Mouse (Mus musculus) megakaryocyte, adult 5-6 weeks (primary cell): ENCODE data around the gene Nolc1. TPM values are rescaled to one million over a fixed set of nuclear protein-coding genes. Genes with fewer than 3 reads are reported as not detected.
A peak's percentile ranks its signal among the peaks of the same experiment; 100 is the strongest.

Experiments used
- ATAC-seq: 2 replicates; pipeline ENCODE4 v1.8.0; 2016; ENCODE audit warnings: mild to moderate bottlenecking, inconsistent platforms; ENCODE audit not compliant: poor library complexity, severe bottlenecking
- total RNA-seq, 2 experiments: library from RNA; stranded (forward) in 1 of 2; stranded (reverse) in 1 of 2; fragments of 153-499, 151-499 nt in 1 of 2; fragments of 221-1000, 200-1000 nt in 1 of 2; gene quantifications; 2 replicates each; pipeline versions ENCODE4 v1.2.3 to v1.2.4; 2015 to 2017

The Nolc1 gene
- total RNA-seq (2015) = 16.4 and 19.7 TPM in 2 replicates
- total RNA-seq (2017) = 36.8 and 47.6 TPM in 2 replicates

DNA sequence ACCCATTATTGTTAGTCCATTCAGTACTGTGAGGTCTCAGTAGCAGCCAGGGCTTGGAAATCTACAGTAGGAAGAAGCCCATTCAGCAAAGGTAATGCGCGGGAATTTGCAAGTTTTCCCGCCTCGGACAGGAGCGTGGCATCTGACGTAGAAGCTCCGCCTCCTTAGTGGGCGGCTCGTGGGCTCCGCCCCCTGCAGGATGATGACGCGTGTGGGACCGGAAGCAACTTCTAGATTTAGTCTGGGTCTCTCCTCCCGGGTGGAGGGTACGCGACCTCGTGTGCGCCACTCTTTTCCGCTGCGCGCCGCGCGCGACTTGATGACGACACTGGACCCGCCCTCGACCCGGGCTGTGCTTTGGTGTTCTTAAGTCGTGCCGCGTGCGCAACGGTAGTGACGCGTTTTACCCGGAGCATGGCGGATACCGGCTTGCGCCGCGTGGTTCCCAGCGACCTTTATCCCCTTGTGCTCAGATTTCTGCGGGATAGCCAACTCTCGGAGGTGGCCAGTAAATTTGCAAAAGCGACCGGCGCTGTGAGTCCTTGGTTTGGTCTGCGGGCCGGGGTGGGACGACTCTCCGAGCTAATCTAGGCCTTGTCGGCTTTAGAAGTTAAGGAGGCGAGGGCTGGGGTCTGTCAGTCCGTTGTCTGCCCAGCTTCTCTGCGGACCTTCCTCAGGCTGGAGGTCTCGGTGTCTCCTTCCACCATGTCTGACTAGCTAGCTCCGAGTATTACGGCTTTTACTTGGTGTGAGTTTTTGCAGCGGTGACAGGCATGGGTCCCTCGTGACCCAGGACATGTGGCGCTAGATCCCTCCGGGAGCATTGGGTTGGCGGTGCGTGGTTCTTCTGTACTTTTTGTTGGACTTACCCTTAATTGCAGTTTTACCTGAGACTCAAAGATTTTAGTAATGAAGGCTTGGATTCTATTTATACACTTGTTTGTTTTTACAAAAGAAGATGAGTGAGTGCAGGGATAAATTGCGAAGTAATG lies at the start of gene Nolc1:
Nolc1 (plus strand) TSS at position 248 of the 992 bp plus-strand sequence.
- ATAC-seq = peak; percentile 97

DNA sequence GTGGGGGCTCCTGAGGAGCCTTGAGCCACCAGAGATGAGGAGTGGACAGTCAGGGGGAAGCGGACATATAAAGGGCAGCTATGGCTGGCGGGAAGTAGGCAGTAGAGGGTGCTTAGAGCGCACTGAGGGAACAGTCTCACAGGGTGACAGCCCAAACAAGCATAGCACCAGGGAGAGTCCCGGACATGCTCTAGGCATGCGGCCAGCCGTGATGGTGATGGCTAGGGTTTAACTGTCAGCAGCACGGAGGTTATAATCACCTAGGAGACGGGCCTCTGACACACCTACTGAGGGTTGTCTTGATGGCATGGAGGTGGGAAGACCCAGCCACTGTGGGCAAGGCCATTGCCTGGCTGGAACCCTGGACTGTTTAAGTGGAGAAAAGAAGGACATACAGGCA lies 49.1 kb upstream of the Nolc1 start:
- no peak for ATAC-seq

DNA sequence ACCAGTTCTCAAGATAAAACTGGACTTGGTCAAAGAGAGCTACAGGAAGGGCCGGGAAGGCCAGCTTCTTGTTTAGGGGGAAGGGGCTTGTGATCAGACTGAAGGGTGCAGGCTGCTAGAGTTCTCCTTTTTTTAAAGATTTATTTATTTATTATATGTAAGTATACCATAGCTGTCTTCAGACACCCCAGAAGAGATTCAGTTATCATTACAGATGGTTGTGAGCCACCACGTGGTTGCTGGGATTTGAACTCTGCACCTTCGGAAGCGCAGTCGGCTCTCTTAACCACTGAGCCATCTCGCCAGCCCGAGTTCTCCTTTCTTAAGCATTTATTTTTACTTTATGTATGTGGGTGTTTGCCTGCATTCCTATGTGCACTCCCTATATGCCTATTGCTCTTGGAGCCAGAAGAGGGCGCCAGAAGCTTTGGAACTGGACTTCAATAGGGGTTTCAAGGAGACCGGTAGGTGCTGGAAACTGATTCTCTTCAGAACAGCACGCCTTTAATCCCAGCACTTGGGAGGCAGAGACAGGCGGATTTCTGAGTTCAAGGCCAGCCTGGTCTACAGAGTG lies 46.8 kb upstream of the Nolc1 start:
- no peak for ATAC-seq

GRCm38 (mm10) chr19:46029652-46030051 lies 46.0 kb upstream of the Nolc1 start:
- ATAC-seq = no peak

GRCm38 (mm10) chr19:46030196-46030983 lies 45.3 kb upstream of the Nolc1 start:
- no peak for ATAC-seq

DNA sequence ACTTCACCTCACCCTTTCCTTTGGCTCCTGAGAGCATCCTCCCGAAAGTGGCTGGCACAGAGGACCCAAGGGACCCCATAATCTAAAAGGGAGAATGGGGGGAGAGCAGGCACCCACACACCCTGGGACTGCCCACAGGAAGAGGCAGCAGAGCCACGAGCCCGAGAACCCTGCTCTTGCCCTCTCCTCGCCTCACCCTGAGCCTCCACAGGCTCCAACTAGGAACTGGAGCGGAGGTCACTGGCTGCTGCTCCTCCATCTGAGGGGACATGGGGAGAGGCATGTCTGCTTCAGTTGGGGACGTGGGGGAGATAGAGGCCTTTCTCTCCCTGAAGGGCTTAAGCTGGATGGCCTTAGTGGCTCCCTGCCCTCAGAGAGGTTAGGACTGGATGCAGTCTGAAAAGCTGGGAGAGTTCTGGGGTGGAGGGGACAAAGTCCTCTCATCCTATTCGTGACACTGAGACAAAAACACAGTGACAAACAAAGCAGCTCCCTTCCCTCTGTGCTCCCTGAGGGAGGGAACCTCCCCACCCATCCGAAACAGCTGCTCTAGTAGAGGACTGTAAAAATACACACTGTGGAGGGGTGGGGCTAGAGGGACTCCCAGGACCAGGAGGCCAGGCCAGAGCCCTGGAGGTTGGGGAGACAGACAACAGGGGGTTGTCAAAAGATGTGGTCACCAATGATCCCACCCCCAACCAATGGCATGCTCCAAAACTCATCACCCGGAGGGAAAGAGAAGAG lies 43.8 kb upstream of the Nolc1 start:
- no peak for ATAC-seq

- ATAC-seq = no peak
Observed at GRCm38 (mm10) chr19:46032731-46033510, 42.7 kb upstream of the Nolc1 start.

DNA sequence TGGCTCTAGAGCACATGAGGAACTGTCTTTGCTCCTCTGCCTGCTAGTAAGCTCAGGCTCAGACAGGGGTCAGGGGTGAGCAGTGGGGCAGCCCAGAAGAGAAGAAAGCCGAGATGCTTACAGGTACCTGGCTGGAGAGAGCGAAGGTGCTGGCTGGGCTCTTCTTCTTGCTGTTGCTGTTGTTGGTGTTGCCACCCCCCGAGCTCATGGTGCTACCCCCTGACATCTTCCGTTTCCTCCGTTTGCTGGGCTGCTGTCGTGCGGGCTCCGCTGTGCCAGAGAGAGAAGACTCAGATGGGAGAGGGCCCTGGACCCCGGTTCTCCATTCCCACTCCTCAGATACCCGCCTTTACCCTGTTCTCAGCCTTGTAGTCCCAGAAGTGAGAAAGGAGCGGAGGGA lies 41.8 kb upstream of the Nolc1 start:
- ATAC-seq = no peak

DNA sequence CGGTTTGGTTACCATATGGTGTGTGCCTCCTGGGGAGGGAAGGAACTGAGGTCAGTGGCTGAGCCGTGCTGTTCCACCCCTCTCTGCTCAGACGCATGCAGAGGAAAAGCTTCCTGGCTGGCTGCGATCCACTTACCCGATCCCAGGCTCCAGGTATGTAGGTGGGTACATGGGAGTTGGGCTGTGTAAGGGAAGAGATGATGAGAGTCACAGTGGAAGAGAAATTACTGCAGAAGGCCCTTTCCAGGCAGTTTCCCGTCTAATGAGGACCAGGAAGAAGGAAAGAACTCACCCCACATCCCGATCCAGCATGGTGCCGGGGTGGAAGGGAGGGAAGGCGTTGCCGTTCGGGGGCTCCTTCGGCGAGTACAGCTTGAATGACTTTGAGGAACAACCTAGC lies 39.7 kb upstream of the Nolc1 start:
- no peak for ATAC-seq

DNA sequence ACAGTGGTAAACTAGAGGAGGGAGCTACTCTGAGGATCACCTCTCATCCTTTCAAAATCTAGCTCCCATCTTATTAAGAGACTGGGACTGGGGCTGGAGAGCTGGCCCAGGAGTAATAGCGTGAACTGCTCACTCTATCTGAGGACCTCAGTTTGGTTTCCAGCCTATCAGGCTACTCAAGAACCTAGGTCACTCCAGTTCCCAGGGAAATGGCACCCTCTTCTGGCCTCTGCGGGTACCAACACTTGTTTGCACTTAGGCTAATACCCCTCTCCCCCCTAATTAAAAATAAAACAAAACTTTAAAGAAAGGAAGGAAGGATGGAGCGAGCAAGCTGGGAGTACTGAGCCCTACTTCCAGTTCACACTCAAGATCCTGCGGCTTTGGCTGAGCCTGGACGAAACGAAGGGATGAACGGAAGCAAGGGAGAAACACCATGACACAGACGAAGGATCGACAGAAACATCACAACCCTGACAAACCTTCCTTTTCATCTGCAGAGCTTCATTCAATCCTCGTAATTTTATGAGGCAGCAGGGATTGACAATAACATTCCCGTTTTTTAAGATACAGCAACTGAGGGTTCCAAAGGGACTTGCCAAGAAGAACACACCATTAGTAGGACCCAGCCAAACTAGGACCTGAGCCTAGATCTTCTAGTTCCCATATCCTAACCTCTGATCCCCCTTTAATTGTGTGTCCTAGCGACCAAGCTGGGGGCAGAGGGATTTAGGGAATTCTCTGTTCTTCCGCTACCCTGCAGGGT lies 39.0 kb upstream of the Nolc1 start:
- ATAC-seq = no peak

DNA sequence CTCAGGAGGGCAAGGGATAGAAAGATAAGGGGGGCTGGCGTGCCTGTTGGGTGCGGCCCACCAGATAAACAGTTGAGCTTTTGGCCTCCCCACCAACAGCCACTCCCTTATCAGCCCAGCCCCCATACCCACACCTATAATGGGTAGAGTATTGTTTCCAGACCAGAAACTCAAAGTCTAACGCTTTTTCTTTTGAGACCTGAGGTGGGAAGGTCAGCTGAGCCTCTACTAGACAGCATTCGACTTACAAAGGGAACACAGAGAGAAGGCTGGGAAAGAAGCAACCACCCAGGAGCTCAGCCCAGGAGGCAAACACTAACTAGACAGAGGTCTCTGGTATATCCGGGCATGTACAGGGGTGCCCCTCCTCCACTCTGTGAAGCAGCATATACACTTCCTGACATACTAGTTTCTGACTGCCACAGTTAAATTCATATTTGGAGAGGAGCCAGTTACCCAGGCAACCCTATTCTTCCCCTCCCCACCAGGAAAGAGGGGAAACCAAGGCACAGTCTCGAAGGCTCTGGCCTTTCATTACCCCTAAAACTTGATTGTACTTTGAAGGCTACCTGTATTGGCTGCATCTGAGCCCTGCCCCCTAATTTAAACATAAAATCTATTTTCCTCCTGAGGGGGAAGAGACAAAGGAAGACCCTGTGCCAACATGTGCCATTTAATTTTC lies 38.3 kb upstream of the Nolc1 start:
- no peak for ATAC-seq

DNA sequence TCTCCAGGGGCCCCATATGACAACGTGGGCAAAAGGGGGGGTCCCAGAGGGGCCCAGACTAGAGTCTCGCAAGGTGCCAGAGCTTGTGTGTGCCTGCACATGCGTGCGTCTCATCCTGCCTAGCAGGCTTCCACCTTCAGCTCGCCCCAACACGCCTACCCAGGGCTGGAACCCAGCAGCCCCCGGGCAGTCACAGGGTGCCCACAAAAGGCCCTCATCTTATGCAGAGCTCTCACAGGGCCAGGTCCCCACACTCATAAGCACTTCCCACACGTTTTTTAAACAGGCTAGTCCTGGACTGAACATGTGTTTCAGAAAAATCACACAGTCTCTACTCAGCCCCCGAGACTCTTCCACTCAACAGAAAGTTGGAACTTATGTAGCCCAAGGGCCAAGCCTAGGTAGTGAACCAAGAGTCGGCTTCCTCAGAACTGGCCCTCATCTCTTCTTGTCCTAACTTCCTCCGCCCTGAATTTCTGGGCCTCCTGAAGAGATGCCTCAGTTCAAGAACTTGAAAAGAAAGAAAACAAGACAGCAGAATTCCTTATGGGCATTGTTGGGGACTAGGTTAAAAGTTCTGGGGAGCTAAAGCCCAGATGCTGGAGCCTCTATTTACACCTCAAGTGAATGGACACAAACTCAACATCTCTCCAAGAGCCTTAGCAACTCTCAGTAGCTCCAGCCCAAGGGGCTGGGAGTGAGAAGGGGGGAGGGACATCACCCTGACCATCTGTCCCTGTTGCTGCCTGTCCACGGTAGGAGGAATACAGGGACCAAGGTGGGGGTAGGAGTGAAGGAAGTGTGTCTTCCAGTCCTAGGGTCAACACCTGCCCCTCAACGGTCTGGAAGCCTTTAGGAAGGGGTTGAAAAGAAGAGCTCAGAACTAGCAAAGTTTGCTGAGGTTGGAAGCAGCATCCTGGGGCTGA lies 37.5 kb upstream of the Nolc1 start:
- no peak for ATAC-seq

- no peak for ATAC-seq
Observed at GRCm38 (mm10) chr19:46038851-46039260, 36.8 kb upstream of the Nolc1 start.

GRCm38 (mm10) chr19:46039478-46039877 lies 36.2 kb upstream of the Nolc1 start:
- peak; percentile 95 for ATAC-seq

- ATAC-seq = no peak
Observed at GRCm38 (mm10) chr19:46040149-46040902, 35.3 kb upstream of the Nolc1 start.

- ATAC-seq = no peak
Observed at GRCm38 (mm10) chr19:46041299-46041932, 34.2 kb upstream of the Nolc1 start.
